Mouse (Mus musculus) liver, embryonic 12.5 days (tissue): ENCODE measurements around the gene Cav1. TPM values are rescaled to one million over a fixed set of nuclear protein-coding genes. Genes with fewer than 3 reads are reported as not detected.

Experiments used
- ATAC-seq: fragments of 200-750 bp; cut with Nextera tagmentation; 2 replicates; pipeline ENCODE4 v1.8.0; 2017; ENCODE audit warnings: moderate number of reproducible peaks, mild to moderate bottlenecking, moderate library complexity
- H3K27ac ChIP-seq: fragments of 300-500 bp; sonication (generic); 2 replicates; pipeline ENCODE4 v1.5.1; 2016; ENCODE audit warnings: mild to moderate bottlenecking
- H3K27me3 ChIP-seq: fragments of 300-500 bp; sonication (generic); replicated peaks from 2 replicates; pipeline ENCODE4 v1.6.1; 2016; ENCODE audit warnings: mild to moderate bottlenecking, moderate library complexity
- H3K36me3 ChIP-seq: fragments of 300-500 bp; sonication (generic); 2 replicates; pipeline ENCODE4 v1.6.1; 2016; ENCODE audit warnings: mild to moderate bottlenecking, moderate library complexity
- H3K4me1 ChIP-seq: fragments of 300-500 bp; sonication (generic); 2 replicates; pipeline ENCODE4 v1.6.1; 2016
- H3K4me2 ChIP-seq: fragments of 300-500 bp; sonication (generic); 2 replicates; pipeline ENCODE4 v1.6.1; 2016; ENCODE audit warnings: mild to moderate bottlenecking, moderate library complexity
- H3K4me3 ChIP-seq: fragments of 300-500 bp; sonication (generic); 2 replicates; pipeline ENCODE4 v1.5.1; 2016; ENCODE audit warnings: mild to moderate bottlenecking, moderate library complexity
- H3K9ac ChIP-seq: fragments of 300-500 bp; sonication (generic); 2 replicates; pipeline ENCODE4 v1.6.1; 2016; ENCODE audit warnings: mild to moderate bottlenecking, moderate library complexity
- H3K9me3 ChIP-seq: fragments of 300-500 bp; sonication (generic); replicated peaks from 2 replicates; pipeline ENCODE4 v1.6.1; 2016; ENCODE audit warnings: mild to moderate bottlenecking, moderate library complexity
- WGBS: fragments of 180-500 bp; shearing (Covaris S2); methylation state at CpG from one replicate; pipeline ENCODE4 v1.1.7; 2016; ENCODE audit not compliant: insufficient replicate concordance; 5-methylcytosine and 5-hydroxymethylcytosine counted together
- polyA plus RNA-seq: library from polyadenylated mRNA; unstranded; fragments of >200 nt; fragmentation: Nextera tagmentation; extraction: Ambion mirVana; gene quantifications from 2 replicates; pipeline ENCODE4 v1.2.1, GENCODE M21; 2016

The Cav1 gene
- polyA plus RNA-seq: 4.1 and 4.5 TPM in 2 replicates

- H3K9ac ChIP-seq: no peak within 1 kb of the TSS
- H3K4me3 ChIP-seq: peak within 1 kb of the TSS; percentile 44
- peak within 1 kb of the TSS; percentile 66 for H3K4me2 ChIP-seq
- H3K27ac ChIP-seq: no peak within 1 kb of the TSS
- no peaks in the 10 kb centered on the region for H3K36me3 ChIP-seq
- ATAC-seq: no peak
- WGBS: 2% methylated on average over 26 of the region's 26 CpGs
- H3K27me3 ChIP-seq: peaks cover 42% of the 10 kb centered on the region
- no peaks in the 10 kb centered on the region for H3K9me3 ChIP-seq
- H3K4me1 ChIP-seq: 0 out of 2 replicates have a peak, but pooled peaks cover 7% of the 10 kb centered on the region
Measured at GRCm38 (mm10) chr6:17305954-17306601, at the start of gene Cav1. TSS of gene Cav1 (plus strand) at chr6:17306335.

- Histone ChIP-seq H3K27ac (no peak overlapping the region), H3K4me1 (no peaks in the 10 kb centered on the region), H3K36me3 (no peaks in the 10 kb centered on the region), H3K9ac (no peak overlapping the region), H3K9me3 (no peaks in the 10 kb centered on the region), H3K4me2 (no peak overlapping the region), H3K27me3 (no peaks in the 10 kb centered on the region), H3K4me3 (no peak overlapping the region)
- 75% methylated on average over 1 of the region's 1 CpGs for WGBS
- ATAC-seq: no peak
Measured at GRCm38 (mm10) chr6:17258142-17258541, 48.0 kb upstream of the Cav1 start.

- Histone ChIP-seq H3K9ac (no peak overlapping the region), H3K4me3 (no peak overlapping the region), H3K4me2 (no peak overlapping the region), H3K4me1 (no peaks in the 10 kb centered on the region), H3K27ac (no peak overlapping the region), H3K36me3 (no peaks in the 10 kb centered on the region), H3K9me3 (no peaks in the 10 kb centered on the region), H3K27me3 (no peaks in the 10 kb centered on the region)
- ATAC-seq: no peak
- WGBS: 65% methylated on average over 1 of the region's 1 CpGs
Measured at GRCm38 (mm10) chr6:17258911-17259310, 47.2 kb upstream of the Cav1 start.

GRCm38 (mm10) chr6:17262786-17263185 lies 43.3 kb upstream of the Cav1 start:
- Histone ChIP-seq H3K4me2 (no peak overlapping the region), H3K4me3 (no peak overlapping the region), H3K27ac (no peak overlapping the region), H3K9ac (no peak overlapping the region), H3K36me3 (no peaks in the 10 kb centered on the region), H3K9me3 (no peaks in the 10 kb centered on the region), H3K27me3 (no peaks in the 10 kb centered on the region), H3K4me1 (no peaks in the 10 kb centered on the region)
- ATAC-seq: no peak
- WGBS: 56% methylated on average over 2 of the region's 2 CpGs

GRCm38 (mm10) chr6:17265043-17265442 lies 41.1 kb upstream of the Cav1 start:
- no peaks in the 10 kb centered on the region for H3K27me3 ChIP-seq
- no peaks in the 10 kb centered on the region for H3K36me3 ChIP-seq
- H3K4me3 ChIP-seq: no peak overlapping the region
- H3K27ac ChIP-seq: no peak overlapping the region
- WGBS: 41% methylated on average over 4 of the region's 4 CpGs
- no peaks in the 10 kb centered on the region for H3K9me3 ChIP-seq
- ATAC-seq: no peak
- H3K9ac ChIP-seq: no peak overlapping the region
- no peak overlapping the region for H3K4me2 ChIP-seq
- no peaks in the 10 kb centered on the region for H3K4me1 ChIP-seq

GRCm38 (mm10) chr6:17266466-17266865 lies 39.7 kb upstream of the Cav1 start:
- Histone ChIP-seq H3K36me3 (no peaks in the 10 kb centered on the region), H3K4me1 (no peaks in the 10 kb centered on the region), H3K4me3 (no peak overlapping the region), H3K9me3 (no peaks in the 10 kb centered on the region), H3K27me3 (no peaks in the 10 kb centered on the region), H3K4me2 (no peak overlapping the region), H3K27ac (no peak overlapping the region), H3K9ac (no peak overlapping the region)
- no peak for ATAC-seq
- WGBS: 52% methylated on average over 3 of the region's 3 CpGs

- no peak overlapping the region for H3K27ac ChIP-seq
- H3K36me3 ChIP-seq: no peaks in the 10 kb centered on the region
- no peak overlapping the region for H3K9ac ChIP-seq
- 54% methylated on average over 3 of the region's 3 CpGs for WGBS
- no peak overlapping the region for H3K4me3 ChIP-seq
- H3K9me3 ChIP-seq: no peaks in the 10 kb centered on the region
- H3K27me3 ChIP-seq: peaks cover 22% of the 10 kb centered on the region
- H3K4me2 ChIP-seq: no peak overlapping the region
- no peak for ATAC-seq
- peaks cover 16% of the 10 kb centered on the region; the same call in 1 of the 2 replicates for H3K4me1 ChIP-seq
Measured at GRCm38 (mm10) chr6:17278366-17278765, 27.8 kb upstream of the Cav1 start.

- WGBS: 1% methylated on average over 40 of the region's 40 CpGs
Measured at GRCm38 (mm10) chr6:17280939-17281756, 25.0 kb upstream of the Cav1 start, which contains the start of gene Cav2. TSS of gene Cav2 (plus strand) at chr6:17281185.

GRCm38 (mm10) chr6:17281757-17282092 lies 24.4 kb upstream of the Cav1 start:
- Histone ChIP-seq H3K4me3 (peak overlapping the region; percentile 51), H3K4me2 (peak overlapping the region; percentile 71), H3K9ac (peak overlapping the region; percentile 50; the same call in 1 of the 2 replicates), H3K9me3 (no peaks in the 10 kb centered on the region), H3K4me1 (peaks cover 16% of the 10 kb centered on the region; the same call in 1 of the 2 replicates), H3K27ac (peak overlapping the region; percentile 40; the same call in 1 of the 2 replicates), H3K36me3 (no peaks in the 10 kb centered on the region), H3K27me3 (peaks cover 22% of the 10 kb centered on the region)
- 16% methylated on average over 8 of the region's 8 CpGs for WGBS
- peak; percentile 21; the same call in 1 of the 2 replicates for ATAC-seq

More at GRCm38 (mm10) chr6:17280939-17281756, 25.0 kb upstream of the Cav1 start, which contains the start of gene Cav2:
- peaks cover 22% of the 10 kb centered on the region for H3K27me3 ChIP-seq
- peaks cover 16% of the 10 kb centered on the region; the same call in 1 of the 2 replicates for H3K4me1 ChIP-seq
- H3K4me3 ChIP-seq: peak within 1 kb of the TSS; percentile 51
- peak; percentile 62 for ATAC-seq
- peak within 1 kb of the TSS; percentile 50 for H3K9ac ChIP-seq
- peak within 1 kb of the TSS; percentile 71 for H3K4me2 ChIP-seq
- H3K27ac ChIP-seq: peak within 1 kb of the TSS; percentile 40; the same call in 1 of the 2 replicates
- H3K36me3 ChIP-seq: no peaks in the 10 kb centered on the region
- H3K9me3 ChIP-seq: no peaks in the 10 kb centered on the region

- H3K27ac ChIP-seq: peak overlapping the region; percentile 40; the same call in 1 of the 2 replicates
- WGBS: 24% methylated on average over 5 of the region's 5 CpGs
- ATAC-seq: no peak
- H3K27me3 ChIP-seq: peaks cover 22% of the 10 kb centered on the region
- no peak overlapping the region for H3K9ac ChIP-seq
- peaks cover 16% of the 10 kb centered on the region; the same call in 1 of the 2 replicates for H3K4me1 ChIP-seq
- H3K4me3 ChIP-seq: no peak overlapping the region
- peak overlapping the region; percentile 71; the same call in 1 of the 2 replicates for H3K4me2 ChIP-seq
- no peaks in the 10 kb centered on the region for H3K9me3 ChIP-seq
- H3K36me3 ChIP-seq: no peaks in the 10 kb centered on the region
Measured at GRCm38 (mm10) chr6:17282159-17282558, 24.0 kb upstream of the Cav1 start.

GRCm38 (mm10) chr6:17283834-17284233 lies 22.3 kb upstream of the Cav1 start:
- Histone ChIP-seq H3K36me3 (no peaks in the 10 kb centered on the region), H3K9ac (no peak overlapping the region), H3K27me3 (peaks cover 22% of the 10 kb centered on the region), H3K4me1 (peaks cover 16% of the 10 kb centered on the region; the same call in 1 of the 2 replicates), H3K4me2 (no peak overlapping the region), H3K9me3 (no peaks in the 10 kb centered on the region), H3K4me3 (no peak overlapping the region), H3K27ac (no peak overlapping the region)
- no peak for ATAC-seq
- WGBS: 55% methylated on average over 3 of the region's 3 CpGs

- Histone ChIP-seq H3K4me1 (peaks cover 7% of the 10 kb centered on the region; the same call in 1 of the 2 replicates), H3K36me3 (no peaks in the 10 kb centered on the region), H3K27ac (no peak overlapping the region), H3K9me3 (no peaks in the 10 kb centered on the region), H3K9ac (no peak overlapping the region), H3K27me3 (peaks cover 8% of the 10 kb centered on the region), H3K4me3 (no peak overlapping the region), H3K4me2 (no peak overlapping the region)
- ATAC-seq: no peak
- WGBS: 40% methylated on average over 4 of the region's 4 CpGs
Measured at GRCm38 (mm10) chr6:17286381-17286780, 19.8 kb upstream of the Cav1 start.
